Mouse (Mus musculus): ENCODE measurements around the gene Card10. TPM values are rescaled to one million over a fixed set of nuclear protein-coding genes. Genes with fewer than 3 reads are reported as not detected.

Gene Card10
- polyA plus RNA-seq, 1 experiment from 2014 or later: 2.9 TPM

GRCm38 (mm10) chr15:78843581-78844469, 41.0 kb upstream of the Card10 start:
- no peaks in the 10 kb centered on the region for H3K36me3 ChIP-seq
- H3K9me3 ChIP-seq (replicated peaks): no peaks in the 10 kb centered on the region
- peak overlapping the region; percentile 81 for H3K4me2 ChIP-seq (replicated peaks)
- 39% methylated on average over 21 of the region's 21 CpGs for WGBS
- no peak overlapping the region for H3K27ac ChIP-seq
- peaks cover 67% of the 10 kb centered on the region for H3K4me1 ChIP-seq
- H3K9ac ChIP-seq: 0 out of 2 replicates have a peak overlapping the region, but pooled peaks have one; percentile 4
- ATAC-seq (ENCODE audit: low FRiP score): no peak
- peaks cover 35% of the 10 kb centered on the region for H3K27me3 ChIP-seq
- peak overlapping the region; percentile 48 for H3K4me3 ChIP-seq

- Histone ChIP-seq H3K4me1 (peaks cover 68% of the 10 kb centered on the region), H3K9ac (peak within 1 kb of the TSS; percentile 69), H3K27ac (peak within 1 kb of the TSS; percentile 48; the same call in 1 of the 2 replicates), H3K36me3 (no peaks in the 10 kb centered on the region), H3K4me3 (peak within 1 kb of the TSS; percentile 48), H3K9me3 (replicated peaks) (no peaks in the 10 kb centered on the region), H3K27me3 (peaks cover 35% of the 10 kb centered on the region), H3K4me2 (replicated peaks) (peak within 1 kb of the TSS; percentile 81)
- under 1% methylated on average over 82 of the region's 86 CpGs for WGBS
- ATAC-seq (ENCODE audit: low FRiP score): peak; percentile 38; the same call in 1 of the 2 replicates
These were observed 39.7 kb upstream of the Card10 start, which contains the start of gene Cdc42ep1 for GRCm38 (mm10) chr15:78842371-78843163. Cdc42ep1 (plus strand) TSS chr15:78842624.

- Histone ChIP-seq H3K36me3 (no peaks in the 10 kb centered on the region), H3K4me1 (peaks cover 68% of the 10 kb centered on the region), H3K4me2 (replicated peaks) (no peak overlapping the region), H3K27me3 (peaks cover 35% of the 10 kb centered on the region), H3K9ac (no peak overlapping the region), H3K27ac (no peak overlapping the region), H3K4me3 (no peak overlapping the region), H3K9me3 (replicated peaks) (no peaks in the 10 kb centered on the region)
- 38% methylated on average over 6 of the region's 6 CpGs for WGBS
- no peak for ATAC-seq (ENCODE audit: low FRiP score)
These were observed 38.4 kb upstream of the Card10 start for GRCm38 (mm10) chr15:78841161-78841790.

- Histone ChIP-seq H3K27ac (peak overlapping the region; percentile 7; the same call in 1 of the 2 replicates), H3K27me3 (peaks cover 35% of the 10 kb centered on the region), H3K9ac (no peak overlapping the region), H3K4me1 (peaks cover 68% of the 10 kb centered on the region), H3K36me3 (no peaks in the 10 kb centered on the region), H3K9me3 (replicated peaks) (no peaks in the 10 kb centered on the region), H3K4me3 (no peak overlapping the region), H3K4me2 (replicated peaks) (no peak overlapping the region)
- WGBS: 50% methylated on average over 11 of the region's 11 CpGs
- ATAC-seq (ENCODE audit: low FRiP score): no peak
These were observed 37.9 kb upstream of the Card10 start for GRCm38 (mm10) chr15:78840751-78841150.

- H3K36me3 ChIP-seq: no peaks in the 10 kb centered on the region
- H3K27ac ChIP-seq: peak overlapping the region; percentile 7; the same call in 1 of the 2 replicates
- peaks cover 69% of the 10 kb centered on the region for H3K4me1 ChIP-seq
- H3K4me2 ChIP-seq (replicated peaks): no peak overlapping the region
- no peak overlapping the region for H3K4me3 ChIP-seq
- H3K9me3 ChIP-seq (replicated peaks): no peaks in the 10 kb centered on the region
- H3K27me3 ChIP-seq: peaks cover 35% of the 10 kb centered on the region
- WGBS: 58% methylated on average over 3 of the region's 3 CpGs
- ATAC-seq (ENCODE audit: low FRiP score): no peak
- no peak overlapping the region for H3K9ac ChIP-seq
These were observed 37.4 kb upstream of the Card10 start for GRCm38 (mm10) chr15:78840241-78840640.

- Histone ChIP-seq H3K36me3 (no peaks in the 10 kb centered on the region), H3K27ac (peak overlapping the region; percentile 73; the same call in 1 of the 2 replicates), H3K9ac (peak overlapping the region; percentile 36; the same call in 1 of the 2 replicates), H3K4me2 (replicated peaks) (peak overlapping the region; percentile 27; the same call in 1 of the 2 replicates), H3K4me1 (peaks cover 71% of the 10 kb centered on the region), H3K9me3 (replicated peaks) (no peaks in the 10 kb centered on the region), H3K4me3 (no peak overlapping the region), H3K27me3 (peaks cover 34% of the 10 kb centered on the region)
- 0% methylated on average over 2 of the region's 2 CpGs for WGBS
- ATAC-seq (ENCODE audit: low FRiP score): peak; percentile 58; the same call in 1 of the 2 replicates
These were observed 36.9 kb upstream of the Card10 start for GRCm38 (mm10) chr15:78839744-78840143.

GRCm38 (mm10) chr15:78836086-78836621, 33.3 kb upstream of the Card10 start:
- Histone ChIP-seq H3K27ac (peak overlapping the region; percentile 72), H3K4me1 (peaks cover 63% of the 10 kb centered on the region), H3K9ac (no peak overlapping the region), H3K36me3 (no peaks in the 10 kb centered on the region), H3K27me3 (peaks cover 3% of the 10 kb centered on the region; the same call in 1 of the 2 replicates), H3K4me2 (replicated peaks) (no peak overlapping the region), H3K4me3 (no peak overlapping the region), H3K9me3 (replicated peaks) (no peaks in the 10 kb centered on the region)
- 36% methylated on average over 8 of the region's 8 CpGs for WGBS
- no peak for ATAC-seq (ENCODE audit: low FRiP score)

- WGBS: 8% methylated on average over 12 of the region's 12 CpGs
- H3K4me3 ChIP-seq: no peak overlapping the region
- peak overlapping the region; percentile 72 for H3K27ac ChIP-seq
- no peak overlapping the region for H3K9ac ChIP-seq
- no peak for ATAC-seq (ENCODE audit: low FRiP score)
- no peaks in the 10 kb centered on the region for H3K36me3 ChIP-seq
- no peaks in the 10 kb centered on the region for H3K9me3 ChIP-seq (replicated peaks)
- H3K4me2 ChIP-seq (replicated peaks): no peak overlapping the region
- H3K4me1 ChIP-seq: peaks cover 56% of the 10 kb centered on the region
- no peaks in the 10 kb centered on the region for H3K27me3 ChIP-seq
These were observed 32.6 kb upstream of the Card10 start for GRCm38 (mm10) chr15:78835200-78836085.

GRCm38 (mm10) chr15:78834233-78835005, 31.6 kb upstream of the Card10 start:
- Histone ChIP-seq H3K27ac (peak overlapping the region; percentile 72; the same call in 1 of the 2 replicates), H3K9ac (peak overlapping the region; percentile 24; the same call in 1 of the 2 replicates)
- ATAC-seq (ENCODE audit: low FRiP score): no peak

GRCm38 (mm10) chr15:78833582-78833981, 30.7 kb upstream of the Card10 start:
- Histone ChIP-seq H3K4me3 (no peak overlapping the region), H3K9ac (no peak overlapping the region), H3K4me2 (replicated peaks) (no peak overlapping the region), H3K27me3 (peaks cover 3% of the 10 kb centered on the region; the same call in 1 of the 2 replicates), H3K36me3 (no peaks in the 10 kb centered on the region), H3K9me3 (replicated peaks) (no peaks in the 10 kb centered on the region), H3K4me1 (peaks cover 39% of the 10 kb centered on the region), H3K27ac (peak overlapping the region; percentile 40; the same call in 1 of the 2 replicates)
- WGBS: 92% methylated on average over 3 of the region's 3 CpGs
- ATAC-seq (ENCODE audit: low FRiP score): 0 out of 2 replicates have a peak, but pooled peaks have one; percentile 17

More at GRCm38 (mm10) chr15:78834233-78835005, 31.6 kb upstream of the Card10 start:
- peaks cover 46% of the 10 kb centered on the region for H3K4me1 ChIP-seq
- no peaks in the 10 kb centered on the region for H3K27me3 ChIP-seq
- H3K9me3 ChIP-seq (replicated peaks): no peaks in the 10 kb centered on the region
- H3K4me3 ChIP-seq: no peak overlapping the region
- no peak overlapping the region for H3K4me2 ChIP-seq (replicated peaks)
- 48% methylated on average over 10 of the region's 10 CpGs for WGBS
- H3K36me3 ChIP-seq: no peaks in the 10 kb centered on the region

Data from hindbrain, embryonic 12.5 days (tissue).